Mouse (Mus musculus): ENCODE measurements around the gene Neurl1b.

- TF ChIP-seq CTCF (conservative IDR thresholded peaks at IDR 0.05; ENCODE audit: insufficient read depth, insufficient read length, low read depth, low read length): no peak
- TF ChIP-seq POLR2A (IDR thresholded peaks at IDR 0.05; ENCODE audit: low read depth, low read length): no peak
Measured at GRCm38 (mm10) chr17:26494642-26495468, 80.2 kb downstream of the Neurl1b start.
